Mouse (Mus musculus) kidney, postnatal 0 days (tissue): ENCODE results near the gene Hebp1. TPM values are rescaled to one million over a fixed set of nuclear protein-coding genes. Genes with fewer than 3 reads are reported as not detected.
A peak's percentile ranks its signal among the peaks of the same experiment; 100 is the strongest.

Experiments used
- ATAC-seq: fragments of 200-750 bp; cut with Nextera tagmentation; replicated peaks from 2 replicates; pipeline ENCODE4 v1.8.0; 2017; ENCODE audit warnings: low read depth, moderate number of reproducible peaks, moderate TSS enrichment, moderate library complexity; ENCODE audit not compliant: low FRiP score
- DNase-seq: peaks from one replicate; pipeline ENCODE4 v3.0.0-alpha.2; 2016; ENCODE audit warnings: low spot score
- H3K27ac ChIP-seq: fragments of 300-500 bp; sonication (generic); 2 replicates; pipeline ENCODE4 v1.5.1; 2014; ENCODE audit warnings: mild to moderate bottlenecking
- H3K27me3 ChIP-seq: fragments of 300-500 bp; sonication (generic); 2 replicates; pipeline ENCODE4 v1.6.1; 2014; ENCODE audit warnings: low read length, mixed read lengths; ENCODE audit not compliant: insufficient read depth
- H3K36me3 ChIP-seq: fragments of 300-500 bp; sonication (generic); 2 replicates; pipeline ENCODE4 v1.6.1; 2014; ENCODE audit warnings: low read length, mixed read lengths; ENCODE audit not compliant: insufficient read depth
- H3K4me1 ChIP-seq: fragments of 300-500 bp; sonication (generic); replicated peaks from 2 replicates; pipeline ENCODE4 v1.6.1; 2014; ENCODE audit warnings: antibody characterized with exemption, low read length, mixed read lengths; ENCODE audit not compliant: insufficient read depth
- H3K4me2 ChIP-seq: fragments of 300-500 bp; sonication (generic); 2 replicates; pipeline ENCODE4 v1.6.1; 2014; ENCODE audit warnings: mild to moderate bottlenecking, low read length, moderate library complexity, mixed read lengths
- H3K4me3 ChIP-seq: fragments of 300-500 bp; sonication (generic); replicated peaks from 2 replicates; pipeline ENCODE4 v1.5.1; 2014; ENCODE audit warnings: low read depth, low read length
- H3K9ac ChIP-seq: fragments of 300-500 bp; sonication (generic); 2 replicates; pipeline ENCODE4 v1.6.1; 2014; ENCODE audit warnings: low read depth, low read length
- H3K9me3 ChIP-seq: fragments of 300-500 bp; sonication (generic); replicated peaks from 2 replicates; pipeline ENCODE4 v1.6.1; 2016; ENCODE audit warnings: low read length, inconsistent platforms, mixed read lengths
- CTCF ChIP-seq: IDR thresholded peaks from 2 replicates; pipeline ENCODE4 v1.5.1; 2016; ENCODE audit warnings: antibody characterized with exemption, low read depth, mild to moderate bottlenecking, moderate library complexity
- WGBS: fragments of 180-500 bp; shearing (Covaris S2); extraction: QIAGEN DNeasy Blood & Tissue Kit; methylation state at CpG from one replicate; pipeline ENCODE4 v1.1.7; 2014; 5-methylcytosine and 5-hydroxymethylcytosine counted together
- polyA plus RNA-seq: library from polyadenylated mRNA; unstranded; fragments of >200 nt; fragmentation: Nextera tagmentation; extraction: Ambion mirVana; gene quantifications from 2 replicates; pipeline ENCODE4 v1.2.1, GENCODE M21; 2015

Gene Hebp1
- polyA plus RNA-seq, 1 experiment from 2014 or later, result 52.3 TPM

DNA sequence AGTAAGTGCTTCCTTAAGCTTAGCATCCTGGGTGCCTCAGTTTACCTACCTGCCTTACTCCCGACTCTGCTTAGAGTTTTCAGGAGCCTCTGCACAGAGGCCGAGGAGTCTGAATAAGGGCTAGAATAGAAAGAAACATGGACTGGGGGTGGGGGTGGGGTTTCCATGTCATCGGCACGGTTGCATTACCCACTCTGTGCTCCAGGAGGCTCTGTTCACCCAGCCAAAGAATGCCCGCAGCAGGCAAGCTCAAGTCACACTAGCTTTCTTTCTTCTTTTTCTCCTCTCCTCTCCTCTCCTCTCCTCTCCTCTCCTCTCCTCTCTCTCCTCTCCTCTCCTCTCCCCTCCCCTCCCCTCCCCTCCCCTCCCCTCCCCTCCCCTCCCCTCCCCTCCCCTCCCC is 47.5 kb downstream of the Hebp1 start:
- no peak; the same call in 1 of the 2 replicates for ATAC-seq
- Histone ChIP-seq H3K4me3 (no peak overlapping the region), H3K9ac (no peak overlapping the region), H3K36me3 (no peaks in the 10 kb centered on the region), H3K9me3 (no peaks in the 10 kb centered on the region), H3K27me3 (no peaks in the 10 kb centered on the region), H3K27ac (no peak overlapping the region), H3K4me1 (no peaks in the 10 kb centered on the region), H3K4me2 (no peak overlapping the region)
- WGBS, result 27% methylated on average over 5 of the region's 5 CpGs
- peak; percentile 73 for TF ChIP-seq CTCF
- peak; percentile 74 for DNase-seq

- Histone ChIP-seq H3K9me3 (no peaks in the 10 kb centered on the region), H3K9ac (no peak overlapping the region), H3K27ac (no peak overlapping the region), H3K27me3 (no peaks in the 10 kb centered on the region), H3K4me1 (no peaks in the 10 kb centered on the region), H3K36me3 (no peaks in the 10 kb centered on the region), H3K4me3 (no peak overlapping the region), H3K4me2 (no peak overlapping the region)
- ATAC-seq (no peak), DNase-seq (no peak)
- TF ChIP-seq CTCF, result no peak
- WGBS, result 77% methylated on average over 4 of the region's 4 CpGs
Observed at GRCm38 (mm10) chr6:135149722-135150121, 48.1 kb downstream of the Hebp1 start.

DNA sequence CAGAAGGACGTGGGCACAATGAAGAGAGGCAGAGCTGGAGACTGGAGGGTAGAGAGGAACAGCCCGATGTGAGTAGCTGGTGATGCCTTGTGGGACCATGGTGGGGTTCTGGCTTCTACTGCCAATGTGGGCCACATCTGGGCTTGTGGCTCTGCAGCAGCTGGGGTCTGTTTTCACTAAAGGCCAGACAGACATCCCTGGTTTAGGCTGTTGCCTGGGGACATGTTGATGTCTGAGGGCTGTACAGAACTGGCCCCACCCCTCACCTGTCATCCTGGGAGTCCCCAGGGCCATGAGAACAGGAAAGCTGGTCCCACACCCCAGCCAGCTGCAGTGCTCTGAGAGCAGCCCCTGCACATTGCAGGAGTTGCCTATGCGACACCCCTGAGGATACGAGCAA is 48.6 kb downstream of the Hebp1 start:
- Histone ChIP-seq H3K9ac (no peak overlapping the region), H3K4me1 (no peaks in the 10 kb centered on the region), H3K4me3 (no peak overlapping the region), H3K27ac (no peak overlapping the region), H3K27me3 (no peaks in the 10 kb centered on the region), H3K36me3 (no peaks in the 10 kb centered on the region), H3K9me3 (no peaks in the 10 kb centered on the region), H3K4me2 (no peak overlapping the region)
- no peak for ATAC-seq
- no peak for DNase-seq
- TF ChIP-seq CTCF, result no peak
- WGBS, result 82% methylated on average over 4 of the region's 4 CpGs

DNA sequence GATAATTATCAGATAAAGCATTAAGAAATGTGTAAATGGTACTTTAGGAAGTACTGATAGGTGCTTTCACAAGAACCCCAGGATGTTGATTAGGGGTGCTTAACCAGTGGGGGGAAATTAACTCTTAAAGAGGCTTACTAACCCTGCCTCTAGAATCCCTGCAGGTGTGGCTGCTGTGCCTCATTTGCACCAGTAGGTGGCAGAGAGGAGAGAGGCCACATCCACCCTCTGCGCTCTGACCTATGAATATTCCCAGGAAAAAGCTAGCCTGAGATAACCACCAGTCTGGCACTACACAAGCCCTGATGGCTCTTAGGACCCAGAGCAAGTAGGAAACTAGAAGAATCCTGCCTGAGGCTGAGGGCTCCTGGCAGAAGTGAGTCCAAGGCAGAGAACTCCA is 49.3 kb downstream of the Hebp1 start:
- peak; percentile 76 for TF ChIP-seq CTCF
- Histone ChIP-seq H3K4me1 (no peaks in the 10 kb centered on the region), H3K4me3 (no peak overlapping the region), H3K36me3 (no peaks in the 10 kb centered on the region), H3K9ac (no peak overlapping the region), H3K4me2 (no peak overlapping the region), H3K27me3 (no peaks in the 10 kb centered on the region), H3K9me3 (no peaks in the 10 kb centered on the region), H3K27ac (no peak overlapping the region)
- ATAC-seq, result no peak
- 44% methylated on average over 1 of the region's 1 CpGs for WGBS
- DNase-seq, result peak; percentile 56

DNA sequence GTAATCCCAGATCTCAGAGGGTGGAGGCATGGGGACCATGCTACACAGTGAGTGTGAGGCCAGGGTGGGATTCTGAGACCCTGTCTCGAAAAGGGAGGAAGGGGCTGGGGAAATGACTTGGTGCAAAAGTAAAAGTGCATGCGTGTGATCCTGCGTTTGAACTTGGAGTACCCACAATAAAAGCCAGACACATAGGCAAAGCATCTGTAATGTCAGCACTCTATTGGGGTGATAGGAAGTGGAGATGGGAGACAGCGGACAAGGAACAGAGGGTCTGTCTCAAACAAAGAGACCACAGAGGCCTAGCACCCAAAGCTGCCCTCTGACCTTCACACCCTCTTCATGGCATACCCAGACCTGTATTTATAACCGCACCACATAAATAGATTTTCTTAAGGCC is 51.8 kb downstream of the Hebp1 start:
- Histone ChIP-seq H3K27ac (no peak overlapping the region), H3K36me3 (no peaks in the 10 kb centered on the region; the same call in 1 of the 2 replicates), H3K27me3 (no peaks in the 10 kb centered on the region), H3K4me1 (0 out of 2 replicates have a peak, but pooled peaks cover 5% of the 10 kb centered on the region), H3K9me3 (no peaks in the 10 kb centered on the region), H3K4me3 (no peak overlapping the region), H3K9ac (no peak overlapping the region), H3K4me2 (no peak overlapping the region)
- no peak for TF ChIP-seq CTCF
- 92% methylated on average over 5 of the region's 5 CpGs for WGBS
- DNase-seq (no peak), ATAC-seq (no peak)

DNA sequence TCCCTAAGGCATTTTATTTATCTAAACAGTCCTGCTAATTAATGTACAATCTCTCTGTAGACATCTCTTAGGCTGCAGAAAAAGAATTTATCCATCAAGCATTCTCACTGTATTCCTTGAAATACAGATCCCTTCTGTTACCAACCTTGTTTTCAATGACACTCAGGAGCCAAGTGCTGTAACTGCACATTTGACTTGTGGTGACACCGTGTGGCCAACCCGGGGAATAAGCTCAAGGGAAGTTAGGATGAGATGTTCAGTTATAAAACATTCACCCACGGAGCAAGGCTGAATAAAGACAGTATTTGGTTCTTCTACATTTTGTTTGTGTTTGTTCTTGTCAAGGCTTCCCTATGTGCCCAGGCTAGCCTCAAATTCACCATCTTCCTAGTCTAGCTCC is 53.3 kb downstream of the Hebp1 start:
- Histone ChIP-seq H3K36me3 (no peaks in the 10 kb centered on the region; the same call in 1 of the 2 replicates), H3K9ac (no peak overlapping the region), H3K27ac (no peak overlapping the region), H3K4me1 (peaks cover 5% of the 10 kb centered on the region; the same call in 1 of the 2 replicates), H3K4me3 (no peak overlapping the region), H3K9me3 (no peaks in the 10 kb centered on the region), H3K4me2 (no peak overlapping the region), H3K27me3 (no peaks in the 10 kb centered on the region)
- DNase-seq (peak; percentile 87), ATAC-seq (no peak)
- peak; percentile 98 for TF ChIP-seq CTCF
- whole genome bisulfite sequencing, result 2% methylated on average over 3 of the region's 3 CpGs

DNA sequence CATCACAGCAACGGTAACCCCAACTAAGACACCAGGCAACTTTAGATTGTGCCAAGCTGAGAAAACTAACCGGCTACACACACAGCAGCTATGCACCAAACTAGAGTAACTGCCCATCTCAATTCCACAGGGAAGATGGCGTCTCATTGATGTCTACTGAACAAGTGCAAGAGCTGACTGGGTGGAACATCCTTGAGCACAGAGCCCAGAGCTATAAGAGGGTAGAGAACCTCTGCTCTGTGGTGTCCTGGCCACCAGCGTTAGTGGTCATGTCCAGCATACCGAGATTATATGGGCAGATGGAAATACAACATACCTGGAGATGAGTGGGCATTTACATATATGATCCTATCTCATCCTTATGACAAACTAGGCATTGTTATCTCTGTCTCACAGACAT is 54.7 kb downstream of the Hebp1 start:
- Histone ChIP-seq H3K36me3 (no peaks in the 10 kb centered on the region; the same call in 1 of the 2 replicates), H3K27ac (no peak overlapping the region), H3K4me2 (no peak overlapping the region), H3K9me3 (no peaks in the 10 kb centered on the region), H3K4me1 (peaks cover 15% of the 10 kb centered on the region; the same call in 1 of the 2 replicates), H3K27me3 (no peaks in the 10 kb centered on the region), H3K9ac (no peak overlapping the region), H3K4me3 (no peak overlapping the region)
- no peak for ATAC-seq
- no peak for TF ChIP-seq CTCF
- DNase-seq, result no peak
- WGBS, result 96% methylated on average over 5 of the region's 5 CpGs
